Comparison of ENCODE assay signal across 8 mouse cellular contexts in the genomic region with DNA sequence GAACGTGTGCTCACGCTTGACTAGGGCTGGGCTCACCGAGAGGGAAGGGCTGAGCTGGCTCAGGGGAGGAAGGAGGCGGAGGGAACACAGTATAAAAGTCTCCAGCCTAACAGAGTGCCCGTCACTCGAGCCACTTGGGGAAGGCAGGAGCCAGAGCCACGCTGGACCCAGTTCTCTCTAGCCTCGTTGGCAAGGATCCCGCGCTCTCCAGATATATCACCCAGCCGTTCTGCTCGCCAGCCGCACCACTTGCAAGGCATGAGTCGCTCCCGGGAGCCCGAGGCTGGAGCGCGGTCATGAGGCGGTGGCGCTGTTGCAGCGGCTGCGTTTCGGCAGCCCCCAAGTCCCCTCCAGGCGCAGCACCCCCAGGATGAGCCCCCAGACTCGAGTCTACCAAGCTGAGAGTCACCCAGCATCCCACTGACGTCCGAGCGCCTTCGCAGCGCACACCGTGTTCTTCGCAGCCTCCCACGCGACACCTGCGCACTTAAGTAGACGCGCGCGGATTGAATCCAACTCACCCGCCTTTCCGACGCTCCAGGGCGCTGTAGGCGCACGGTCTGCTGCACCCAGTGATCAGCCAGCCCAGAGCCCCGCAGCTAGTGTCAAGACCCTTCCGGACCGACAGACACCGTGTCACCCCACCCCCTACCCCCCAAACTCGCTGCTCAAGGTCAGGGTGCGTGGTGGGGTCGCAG. TPM values are rescaled to one million over a fixed set of nuclear protein-coding genes. Genes with fewer than 3 reads are reported as not detected.
A peak's percentile ranks its signal among the peaks of the same experiment; 100 is the strongest.
DNase-seq lines count a peak whose midpoint lies in the region; ATAC-seq and TF ChIP-seq lines count a peak whose summit lies in the region.

No protein-coding gene starts in this region.

- peak overlapping the region; percentile 86; the same call in 1 of the 2 replicates for H3K9ac ChIP-seq in hindbrain, embryonic 11.5 days (ENCODE audit: low read depth, low read length)

- H3K4me3 ChIP-seq in hindbrain, embryonic 11.5 days (ENCODE audit: low read depth, low read length) = peak overlapping the region; percentile 91
- H3K4me3 ChIP-seq in lung, adult 2 months (replicated peaks; ENCODE audit: extremely low read depth, low read depth, low read length) = peak overlapping the region; percentile 50

- peaks cover 4% of the 10 kb centered on the region for H3K27me3 ChIP-seq in hindbrain, embryonic 11.5 days (ENCODE audit: control insufficient read depth, insufficient read depth, low read length)

- no peaks in the 10 kb centered on the region for H3K9me3 ChIP-seq in hindbrain, embryonic 11.5 days (ENCODE audit: control insufficient read depth, low read length)

- no peak overlapping the region for H3K27ac ChIP-seq in hindbrain, embryonic 11.5 days (ENCODE audit: low read depth, low read length)

- under 1% methylated on average over 52 of the region's 52 CpGs for WGBS in hindbrain, embryonic 11.5 days
- under 1% methylated on average over 52 of the region's 52 CpGs for WGBS in lung, adult 2 months

- DNase-seq in WW6 (ENCODE audit: low read depth, low spot score) = peak; percentile 47
- DNase-seq in cerebellum, postnatal 36 days = peak; percentile 65 to 77
- DNase-seq in frontal cortex, postnatal 25 days (ENCODE audit: low spot score in 2 of 2) = peak; percentile 57 to 62
- DNase-seq in hindbrain, embryonic 11.5 days (ENCODE audit: low spot score) = peak; percentile 71
- peak; percentile 71 for DNase-seq in layer of hippocampus, adult 9-11 months
- peak; percentile 58 for DNase-seq in lung, adult 2 months
- peak; percentile 45 for DNase-seq in ovary, postnatal 14 days (ENCODE audit: low spot score)
- peak; percentile 38 for DNase-seq in yolk sac, embryonic 10.5 days (ENCODE audit: low spot score)

- H3K4me2 ChIP-seq in hindbrain, embryonic 11.5 days (replicated peaks; ENCODE audit: low read depth, low read length) = peak overlapping the region; percentile 100

- peak; percentile 96 for TF ChIP-seq POLR2A in lung, adult 2 months (IDR thresholded peaks at IDR 0.05; ENCODE audit: borderline replicate concordance, extremely low read depth, low read depth, low read length)

- ATAC-seq in hindbrain, embryonic 11.5 days (ENCODE audit: low FRiP score) = peak; percentile 58

- no peak for TF ChIP-seq CTCF in lung, adult 2 months (IDR thresholded peaks at IDR 0.05; ENCODE audit: insufficient read depth, low read length)

- H3K4me1 ChIP-seq in hindbrain, embryonic 11.5 days (replicated peaks; ENCODE audit: control insufficient read depth, insufficient read depth, low read length) = no peaks in the 10 kb centered on the region
- no peaks in the 10 kb centered on the region for H3K4me1 ChIP-seq in lung, adult 2 months (ENCODE audit: control insufficient read depth, insufficient read depth, low read length)

- no peaks in the 10 kb centered on the region for H3K36me3 ChIP-seq in hindbrain, embryonic 11.5 days (ENCODE audit: control insufficient read depth, insufficient read depth, low read length)

RNA-seq across cellular contexts. Expression of a gene that starts 0.8 kb away (rescaled TPM):
- polyA plus RNA-seq in hindbrain, embryonic 11.5 days (2014; fragmentation: Nextera tagmentation; extraction: Ambion mirVana) = 0.79 and 0.96 TPM in 2 replicates
- 40.4 and 57.4 TPM in 2 replicates for polyA plus RNA-seq in lung, adult 2 months (2012; rRNA removed)

Comparison
In these comparisons a context has a peak if more than half of its experiments do, and no peak if none do; other contexts are left out.
1. RNA of a gene that starts 0.8 kb away (polyA plus RNA-seq): 40.4 to 57.4 TPM in lung, adult 2 months; 0.79 to 0.96 TPM in hindbrain, embryonic 11.5 days; every median in the first group is over 10 times any median in the second.
2. Peak in every context shown above with its lines, with median percentiles within 50 percentile points of each other: DNase-seq.